Mouse (Mus musculus): ENCODE data around the gene Ap1b1. TPM values are rescaled to one million over a fixed set of nuclear protein-coding genes. Genes with fewer than 3 reads are reported as not detected.

Gene Ap1b1
- 38.8 and 39.4 TPM in 2 replicates for total RNA-seq (2015)
- 37.0 and 38.3 TPM in 2 replicates for total RNA-seq (2017)

DNA sequence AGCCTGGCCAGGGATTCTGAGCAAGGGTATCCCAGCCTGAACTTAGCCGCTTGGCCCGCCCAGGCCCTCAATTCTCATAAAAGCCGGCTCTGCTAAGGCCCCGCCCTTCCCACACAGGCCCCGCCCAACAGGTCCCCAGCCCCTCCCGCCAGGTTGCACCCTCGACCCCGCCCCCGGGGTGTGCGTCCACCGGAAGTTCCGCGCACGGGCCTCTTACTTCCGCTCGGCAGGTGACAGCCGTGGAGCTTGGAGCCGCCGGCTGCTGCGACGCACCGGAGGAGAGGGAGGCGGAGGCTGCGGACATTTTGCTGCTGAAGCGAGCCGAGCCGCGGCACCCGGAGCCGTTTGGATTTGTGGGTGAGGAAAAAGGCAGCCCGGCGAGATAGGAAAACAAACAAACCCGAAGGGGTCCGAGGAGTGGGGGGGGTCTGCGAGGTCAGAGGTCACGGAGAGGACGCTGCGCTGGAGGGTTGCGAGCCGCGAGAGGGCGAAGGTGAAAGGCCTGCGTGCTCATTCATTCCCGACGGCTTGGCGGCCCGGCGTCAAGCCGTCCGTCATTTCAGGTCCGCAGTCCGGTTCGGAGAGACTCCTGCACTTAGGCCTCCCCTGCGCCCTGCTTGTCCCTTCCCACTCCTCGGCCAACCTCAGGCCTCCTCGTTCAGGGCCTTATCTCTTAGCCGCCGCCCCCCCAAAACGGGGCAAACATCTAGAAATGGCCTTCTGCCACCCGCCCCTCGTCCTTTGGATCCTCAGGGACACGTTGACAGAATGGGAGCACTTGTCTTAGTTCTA, at the start of gene Ap1b1:
TSS of gene Ap1b1 (plus strand) at position 130 of the 792 bp plus-strand sequence.
- ATAC-seq (ENCODE audit: poor library complexity, severe bottlenecking) = peak; percentile 96

DNA sequence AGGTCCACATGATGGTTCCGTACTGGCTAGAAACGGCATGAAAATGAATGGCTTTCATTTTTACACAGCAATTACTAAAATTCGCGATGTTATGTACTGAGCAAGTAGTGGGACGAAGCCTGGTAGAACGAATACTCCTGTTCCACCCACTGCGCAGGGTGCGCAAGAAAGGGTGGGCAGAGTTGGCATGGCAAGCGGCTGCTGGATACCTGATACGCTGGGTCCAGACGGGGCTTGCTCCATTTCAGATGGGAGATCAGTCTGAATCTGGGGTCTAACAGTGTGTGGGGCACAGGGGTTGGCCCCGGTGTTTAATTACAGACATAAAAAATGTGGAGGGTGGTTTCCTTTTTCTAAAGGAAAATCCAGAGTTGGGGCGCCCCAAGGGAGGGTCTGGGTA, 40.1 kb upstream of the Ap1b1 start:
- no peak for ATAC-seq (ENCODE audit: poor library complexity, severe bottlenecking)

DNA sequence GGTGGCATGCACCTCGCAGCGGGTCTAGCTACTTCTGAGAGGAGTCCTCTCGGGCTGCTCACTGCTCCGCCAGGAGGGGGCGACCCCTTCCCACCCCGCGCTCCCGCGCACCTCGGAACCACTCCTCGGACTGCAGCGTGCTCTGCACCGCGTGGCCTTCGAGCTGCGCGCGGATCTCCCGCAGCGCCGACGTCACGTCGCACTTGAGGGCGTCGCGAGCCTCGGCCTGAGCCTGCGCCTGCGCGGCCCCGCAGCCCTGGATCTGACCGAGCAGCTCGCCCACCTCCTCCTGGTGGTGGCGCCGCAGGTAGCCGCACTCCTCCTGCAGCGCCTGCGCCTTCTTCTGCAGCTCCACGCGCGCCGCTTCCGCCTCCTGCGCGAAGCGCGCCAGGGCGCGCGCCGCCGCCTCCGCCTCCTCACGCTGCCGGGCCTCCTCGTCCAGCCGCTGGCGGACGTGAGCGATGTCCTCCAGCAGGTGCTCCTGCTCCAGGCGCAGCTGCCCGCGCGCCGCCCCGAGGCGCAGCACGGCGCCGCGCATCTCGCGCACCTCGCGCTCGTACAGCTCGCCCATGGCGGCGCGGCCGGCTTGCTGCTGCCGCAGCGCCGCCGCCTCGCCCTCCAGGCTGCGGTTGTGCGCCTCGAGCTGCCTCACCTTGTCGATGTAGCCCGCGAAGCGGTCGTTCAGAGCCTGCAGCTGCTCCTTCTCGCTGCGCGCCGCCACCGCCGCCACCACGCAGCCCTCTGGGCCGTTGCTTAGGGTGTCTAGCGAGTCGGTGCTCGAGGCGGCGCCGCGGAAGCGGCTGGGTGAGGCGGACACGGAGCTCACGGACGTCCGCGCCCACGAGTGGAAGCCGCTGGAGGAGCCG, 39.4 kb upstream of the Ap1b1 start:
- ATAC-seq (ENCODE audit: poor library complexity, severe bottlenecking) = peak; percentile 27

DNA sequence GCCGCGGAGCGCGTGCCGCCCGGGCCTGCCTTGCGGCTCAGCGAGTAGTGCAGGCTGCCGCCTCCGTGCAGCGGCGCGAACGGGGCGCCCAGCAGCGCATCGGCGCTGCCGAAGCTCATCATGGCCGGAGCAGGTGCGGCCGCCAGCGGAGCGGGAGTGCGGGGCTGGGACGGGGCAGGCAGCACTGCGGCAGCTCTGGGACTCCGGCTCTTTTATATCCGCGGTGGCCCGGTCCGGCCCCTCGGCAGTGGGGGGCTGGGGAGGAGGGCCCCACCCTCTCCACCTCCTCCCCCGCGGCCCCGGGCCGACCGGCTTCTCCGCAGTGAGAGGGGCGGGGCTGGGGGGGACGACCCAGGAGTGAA, 38.8 kb upstream of the Ap1b1 start, which contains the start of gene Nefh:
TSS of gene Nefh (minus strand) at position 252 of the 362 bp plus-strand sequence.
- ATAC-seq (ENCODE audit: poor library complexity, severe bottlenecking) = no peak

DNA sequence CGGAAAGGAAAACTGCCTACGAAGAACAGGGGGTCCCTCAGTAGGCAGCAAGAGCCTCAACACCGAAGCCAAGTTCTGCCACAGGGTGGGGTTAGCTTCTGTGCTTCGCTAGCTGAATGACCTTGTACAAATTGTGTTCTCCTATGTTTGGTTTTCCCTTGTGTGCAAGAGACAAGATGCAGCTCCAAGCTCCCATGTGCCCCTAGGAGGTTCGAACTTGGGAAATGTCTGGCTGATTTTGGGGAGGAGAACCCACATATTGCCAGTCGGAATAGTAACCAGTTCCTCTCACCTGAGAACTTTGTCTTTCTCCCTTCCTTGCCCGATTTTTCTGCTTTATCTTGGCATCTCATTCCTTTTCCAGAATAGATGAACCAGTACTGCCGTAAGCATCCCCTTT, 37.8 kb upstream of the Ap1b1 start:
- no peak for ATAC-seq (ENCODE audit: poor library complexity, severe bottlenecking)

- ATAC-seq (ENCODE audit: poor library complexity, severe bottlenecking) = no peak
Observed at GRCm38 (mm10) chr11:4949256-4950044, 37.2 kb upstream of the Ap1b1 start.

DNA sequence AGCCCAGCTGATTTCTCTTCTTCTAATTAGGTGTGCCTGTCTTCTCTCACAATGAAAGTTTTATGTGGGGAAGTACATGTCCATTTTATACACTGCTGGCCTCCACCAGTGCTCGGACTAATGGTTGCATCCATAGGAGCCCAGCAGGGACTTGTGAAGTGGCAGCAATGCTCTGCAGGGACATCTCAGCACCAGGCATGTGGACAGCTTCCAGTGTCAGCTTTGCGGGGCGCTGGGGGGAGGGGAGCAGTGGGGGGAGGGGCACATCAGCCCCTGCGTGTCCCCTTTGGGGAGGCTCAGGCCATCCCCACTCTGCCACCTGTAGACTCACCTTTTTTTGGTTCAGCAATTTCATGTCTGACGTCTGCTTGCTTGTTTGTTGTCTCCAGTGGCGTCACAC, 33.2 kb upstream of the Ap1b1 start:
- no peak for ATAC-seq (ENCODE audit: poor library complexity, severe bottlenecking)

DNA sequence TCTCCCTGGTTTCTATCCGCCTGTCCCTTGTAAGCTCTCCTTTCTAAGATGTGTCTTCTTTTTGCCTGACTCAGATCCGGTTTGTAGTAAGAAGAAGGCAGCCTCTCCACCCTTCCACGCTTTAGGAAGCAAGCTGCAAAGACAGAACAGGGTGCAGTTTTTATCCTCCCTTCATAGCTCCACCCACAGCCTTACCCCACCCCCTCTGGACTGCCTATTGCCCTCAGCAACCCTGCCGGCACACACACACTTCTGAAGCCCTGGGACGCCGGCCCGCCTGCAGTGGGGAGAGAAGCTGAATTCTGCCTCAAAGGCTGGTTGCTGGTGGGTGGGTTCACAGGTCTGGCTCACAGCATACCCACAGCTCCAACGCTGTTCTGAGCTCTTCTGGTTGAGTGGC, 32.7 kb upstream of the Ap1b1 start:
- no peak for ATAC-seq (ENCODE audit: poor library complexity, severe bottlenecking)

DNA sequence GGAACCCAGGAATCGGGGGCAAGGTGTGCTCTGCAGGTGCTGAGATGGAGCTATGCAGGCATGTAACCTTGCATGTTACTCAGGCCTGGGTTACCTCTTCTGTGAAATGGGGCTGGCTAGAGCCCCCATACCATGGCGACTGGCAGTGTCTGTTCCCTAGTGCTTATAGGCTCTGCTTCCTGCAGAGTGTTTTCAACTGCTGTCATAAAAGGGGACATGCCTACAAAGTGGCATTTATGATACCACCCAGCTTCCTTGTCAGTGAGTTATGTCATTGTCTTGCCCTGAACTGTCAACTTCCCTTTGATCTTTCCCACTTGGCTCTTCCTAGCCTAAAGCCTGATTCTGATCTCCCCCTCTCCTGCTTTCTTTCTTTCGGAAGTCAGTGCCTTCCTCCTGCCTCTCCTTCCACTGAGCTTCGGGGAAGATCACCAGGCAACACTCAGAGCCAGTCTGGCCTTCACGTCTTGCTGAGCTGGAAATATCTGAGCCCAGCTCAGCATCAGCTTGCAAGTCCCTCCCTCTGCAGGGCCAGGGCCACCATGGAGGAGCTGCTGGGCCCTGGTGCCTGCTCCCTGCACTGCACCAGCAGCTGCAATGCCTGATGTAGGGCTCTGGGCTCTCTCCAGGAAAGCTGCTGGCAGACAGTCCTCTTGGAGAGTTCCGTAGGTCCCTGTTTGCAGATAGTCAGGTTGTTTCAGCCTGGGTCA, 23.4 kb upstream of the Ap1b1 start:
- no peak for ATAC-seq (ENCODE audit: poor library complexity, severe bottlenecking)

DNA sequence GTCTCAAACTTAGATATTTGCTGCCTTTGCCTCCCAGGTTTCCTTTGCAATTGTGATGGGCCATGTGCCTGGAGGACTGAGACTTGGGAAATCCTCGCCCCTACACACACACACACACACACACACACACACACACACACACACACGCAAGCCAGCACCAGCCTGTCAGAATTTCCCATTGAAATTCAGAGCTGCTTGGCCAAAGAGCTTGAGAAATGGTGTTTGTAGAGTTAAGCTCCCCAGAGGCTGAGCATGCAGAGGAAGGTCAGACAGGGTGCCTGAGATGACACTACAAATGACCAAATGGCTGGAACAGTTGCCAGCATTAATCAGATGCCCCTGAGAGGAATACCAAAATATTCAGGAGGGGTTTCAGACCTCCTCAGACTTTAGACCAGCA, 20.3 kb upstream of the Ap1b1 start:
- no peak for ATAC-seq (ENCODE audit: poor library complexity, severe bottlenecking)

DNA sequence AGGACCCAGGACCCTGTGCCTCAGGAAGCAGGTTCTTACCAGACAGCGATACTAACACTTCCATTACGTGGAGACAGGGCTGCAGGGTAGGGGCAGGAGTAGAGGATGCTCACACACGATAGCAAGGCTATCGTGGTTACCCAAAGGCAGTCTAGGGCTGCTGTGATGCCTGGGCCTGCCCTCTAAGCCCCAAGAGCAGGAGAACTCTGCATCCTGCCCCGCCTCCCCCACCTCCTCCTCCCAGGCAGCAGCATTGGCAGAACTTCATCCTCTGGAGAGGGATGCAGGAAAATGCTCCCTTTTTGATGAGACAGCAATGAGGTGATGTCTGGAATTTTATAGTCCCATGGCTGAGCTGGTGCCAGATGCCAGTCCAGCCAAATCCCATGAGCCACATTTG, 19.7 kb upstream of the Ap1b1 start:
- ATAC-seq (ENCODE audit: poor library complexity, severe bottlenecking) = no peak

DNA sequence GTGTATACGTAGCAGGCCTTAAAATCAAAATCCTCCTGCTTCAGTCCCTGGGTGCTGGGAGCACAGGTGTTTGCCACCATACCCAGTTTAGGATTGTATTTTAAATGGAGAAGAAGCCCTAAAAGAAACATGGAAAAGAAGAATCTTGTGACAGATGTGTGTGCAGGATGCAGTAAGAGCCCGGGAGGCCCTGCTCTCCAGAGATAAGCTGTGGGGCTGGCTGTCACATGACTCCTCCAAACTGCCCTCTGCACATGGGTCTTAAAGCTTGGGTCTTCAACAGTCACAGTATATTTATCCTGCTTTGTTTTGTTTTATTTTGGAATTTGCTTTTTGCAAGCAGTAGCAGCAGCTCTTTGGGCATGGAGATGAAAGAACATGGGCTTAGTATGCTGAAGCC, 19.1 kb upstream of the Ap1b1 start:
- ATAC-seq (ENCODE audit: poor library complexity, severe bottlenecking) = no peak

DNA sequence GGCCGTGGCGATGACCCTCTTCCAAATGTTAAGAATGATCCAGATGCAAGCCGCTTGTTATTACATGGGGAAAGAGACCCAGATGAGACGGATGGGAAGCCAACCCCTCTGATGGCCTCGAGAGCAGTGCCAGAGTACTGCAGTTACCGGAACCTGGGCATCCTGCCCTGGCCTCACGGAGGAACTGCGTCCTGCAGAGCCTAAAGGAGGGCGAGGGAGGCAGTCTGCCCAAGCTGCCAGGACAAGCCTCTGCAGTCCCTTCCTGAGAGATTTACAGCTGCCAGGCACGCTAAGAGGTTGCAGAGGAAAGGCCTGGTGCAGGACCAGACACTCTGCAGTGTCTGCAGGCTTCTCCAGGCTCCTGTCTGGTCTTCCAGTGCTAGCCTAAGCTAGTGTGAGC, 18.2 kb upstream of the Ap1b1 start:
- ATAC-seq (ENCODE audit: poor library complexity, severe bottlenecking) = no peak

DNA sequence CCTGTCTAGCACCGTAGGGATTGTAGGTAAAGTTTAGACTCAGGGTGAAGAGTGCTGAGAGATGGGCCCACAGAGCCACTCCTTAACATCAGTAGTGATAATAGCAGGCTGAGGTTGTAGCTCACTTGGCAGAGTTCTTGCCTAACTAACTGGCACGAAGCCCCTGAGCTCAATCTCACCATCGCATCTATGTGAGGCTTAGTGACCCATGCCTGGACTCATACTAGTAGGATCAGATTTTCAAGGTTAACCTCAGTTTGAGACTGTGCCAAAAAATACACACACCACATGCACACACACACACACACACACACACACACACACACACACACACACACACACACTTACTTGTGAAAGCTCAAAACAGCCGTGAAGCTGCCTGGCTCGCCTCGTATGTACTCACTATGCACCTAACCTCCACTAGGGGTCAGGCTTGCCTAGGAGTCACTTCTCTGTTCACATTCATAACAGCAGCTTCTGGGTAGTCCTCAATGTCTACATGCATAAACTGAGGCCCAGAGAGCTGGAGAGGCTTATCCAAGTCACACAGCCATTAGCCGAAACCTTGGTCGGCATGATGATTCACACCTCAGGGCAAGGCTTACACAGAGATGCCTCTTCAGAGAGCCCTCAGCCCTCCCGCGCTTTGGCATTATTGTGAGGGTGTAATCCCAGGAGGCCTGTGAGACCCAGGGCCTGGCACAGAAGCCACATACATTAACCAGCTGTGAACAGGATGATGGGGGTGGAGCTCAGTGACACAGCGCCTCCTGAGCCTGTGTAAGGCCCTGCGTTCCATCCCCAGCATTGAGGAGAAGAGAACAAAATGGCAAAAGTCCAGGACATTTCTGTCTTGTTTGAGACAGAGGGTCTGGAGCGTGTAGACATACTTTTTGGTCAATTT, 13.4 kb upstream of the Ap1b1 start:
- peak; percentile 91 for ATAC-seq (ENCODE audit: poor library complexity, severe bottlenecking)

DNA sequence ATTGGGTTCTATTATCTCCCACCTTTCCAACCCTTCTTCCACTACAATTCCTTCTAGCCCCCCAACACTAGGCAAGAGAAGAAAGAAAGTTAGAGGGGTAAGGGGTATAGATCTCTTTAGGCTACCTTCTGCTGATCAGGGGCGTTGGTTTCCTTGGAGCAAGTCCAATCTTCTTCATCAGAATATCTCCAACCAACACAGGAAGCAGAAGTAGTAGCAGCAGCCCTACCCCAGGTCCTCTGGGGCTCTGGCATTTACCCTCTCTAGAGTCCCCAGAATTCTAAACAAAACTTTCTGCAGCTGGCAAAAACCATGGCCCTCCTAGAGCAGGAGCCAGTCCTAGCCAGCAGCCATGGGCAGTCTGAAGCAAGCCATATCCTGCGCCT, 12.8 kb upstream of the Ap1b1 start:
- no peak for ATAC-seq (ENCODE audit: poor library complexity, severe bottlenecking)

DNA sequence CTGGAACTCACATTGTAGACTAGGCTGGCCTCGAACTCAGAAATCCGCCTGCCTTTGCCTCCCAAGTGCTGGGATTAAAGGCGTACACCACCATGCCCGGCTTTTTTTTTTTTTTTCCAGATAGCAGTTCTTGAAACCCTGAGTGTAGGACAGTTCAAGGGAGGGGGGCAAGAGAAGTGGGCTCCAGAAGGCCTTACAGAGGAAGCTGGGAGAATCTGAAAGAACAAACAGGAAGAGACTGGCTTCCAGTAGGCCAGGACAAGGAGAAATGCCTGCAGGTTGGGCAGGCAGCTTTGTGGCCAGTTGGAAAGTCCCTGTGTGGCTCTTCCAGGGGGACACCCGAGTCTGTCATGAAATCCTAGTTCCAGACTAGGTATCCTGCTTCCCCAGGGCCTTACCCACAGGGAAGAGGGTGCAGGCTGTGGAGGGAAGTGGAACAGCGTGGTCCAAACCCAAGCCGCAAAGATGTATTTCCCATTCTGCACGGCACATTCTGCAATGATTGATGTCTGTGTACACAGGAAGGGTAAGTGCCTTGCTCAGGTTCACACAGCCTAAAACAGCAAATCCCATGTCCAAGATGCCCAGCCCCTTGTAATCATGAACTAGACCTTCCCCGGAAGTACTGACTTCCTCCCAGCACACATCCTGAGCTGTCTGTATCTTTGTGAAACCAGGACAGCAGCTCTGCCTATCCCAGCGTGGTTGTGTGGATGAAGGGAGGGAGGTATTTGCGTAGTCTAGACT, 12.1 kb upstream of the Ap1b1 start:
- ATAC-seq (ENCODE audit: poor library complexity, severe bottlenecking) = peak; percentile 43; the same call in 1 of the 2 replicates

- peak; percentile 59 for ATAC-seq (ENCODE audit: poor library complexity, severe bottlenecking)
Observed at GRCm38 (mm10) chr11:4975623-4976022, 11.0 kb upstream of the Ap1b1 start.

- ATAC-seq (ENCODE audit: poor library complexity, severe bottlenecking) = no peak
Observed at GRCm38 (mm10) chr11:4983010-4983409, 3.6 kb upstream of the Ap1b1 start.

GRCm38 (mm10) chr11:4983538-4983937, 3.1 kb upstream of the Ap1b1 start:
- no peak for ATAC-seq (ENCODE audit: poor library complexity, severe bottlenecking)
